Mouse (Mus musculus): ENCODE results near the gene Cfap97d2.

- TF ChIP-seq CTCF (IDR thresholded peaks at IDR 0.05; ENCODE audit: low read depth) (no peak), EP300 (optimal IDR thresholded peaks at IDR 0.05) (no peak)
Observed at GRCm38 (mm10) chr8:13675121-13675520, 30.6 kb upstream of the Cfap97d2 start.

Data from stomach, postnatal 0 days (tissue).